Mouse (Mus musculus) small intestine, adult 2 months (tissue): Measurements from ENCODE around the gene Alox5.

Source experiments
- CTCF ChIP-seq: fragments of 200-500 bp; IDR thresholded peaks from 2 replicates; pipeline ENCODE4 v1.5.1; 2012; ENCODE audit warnings: low read depth, mild to moderate bottlenecking, control low read depth, inconsistent platforms, low read length, moderate library complexity, mixed read lengths; ENCODE audit not compliant: insufficient replicate concordance, insufficient read length; ENCODE audit errors: extremely low read depth
- POLR2A ChIP-seq: fragments of 200-500 bp; IDR thresholded peaks from 2 replicates; pipeline ENCODE4 v1.6.1; 2012; ENCODE audit warnings: low read depth, mild to moderate bottlenecking, control low read depth, inconsistent platforms, low read length, moderate library complexity

DNA sequence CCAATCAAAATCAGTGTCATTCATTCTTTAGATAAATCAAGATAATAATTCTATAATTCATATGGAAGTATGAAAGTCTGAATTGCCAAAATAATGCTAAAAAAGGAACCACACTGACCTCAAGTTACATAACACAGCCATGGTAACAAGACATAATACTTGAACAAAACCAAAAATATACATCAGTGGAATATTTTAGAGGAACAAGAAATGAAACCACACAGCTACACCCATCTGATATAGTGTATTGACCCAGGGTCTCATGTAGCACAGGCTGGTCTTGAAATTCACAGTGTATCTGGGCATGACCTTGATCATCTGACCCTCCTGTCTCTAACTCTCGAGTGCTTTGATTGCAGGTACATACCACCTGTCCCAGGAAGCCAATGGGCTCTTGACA lies 25.9 kb upstream of the Alox5 start:
- TF ChIP-seq CTCF (no peak), POLR2A (no peak)
